Mouse (Mus musculus) hindbrain, postnatal 0 days (tissue): ENCODE results near the gene Jaml. TPM values are rescaled to one million over a fixed set of nuclear protein-coding genes. Genes with fewer than 3 reads are reported as not detected.

Experiments
- ATAC-seq: fragments of 200-750 bp; cut with Nextera tagmentation; 2 replicates; pipeline ENCODE4 v1.8.0; 2017; ENCODE audit warnings: mild to moderate bottlenecking, moderate TSS enrichment, moderate library complexity
- DNase-seq: peaks from one replicate; pipeline ENCODE4 v3.0.0-alpha.2; 2015; ENCODE audit warnings: low spot score
- H3K27ac ChIP-seq: fragments of 300-500 bp; sonication (generic); 2 replicates; pipeline ENCODE4 v1.5.1; 2014; ENCODE audit warnings: mild to moderate bottlenecking
- H3K27me3 ChIP-seq: fragments of 300-500 bp; sonication (generic); 2 replicates; pipeline ENCODE4 v1.6.1; 2014; ENCODE audit warnings: low read length, mixed read lengths; ENCODE audit not compliant: insufficient read depth
- H3K36me3 ChIP-seq: fragments of 300-500 bp; sonication (generic); 2 replicates; pipeline ENCODE4 v1.6.1; 2014; ENCODE audit warnings: low read length, mixed read lengths; ENCODE audit not compliant: insufficient read depth
- H3K4me1 ChIP-seq: fragments of 300-500 bp; sonication (generic); 2 replicates; pipeline ENCODE4 v1.6.1; 2014; ENCODE audit warnings: antibody characterized with exemption, low read length, mixed read lengths; ENCODE audit not compliant: insufficient read depth
- H3K4me2 ChIP-seq: fragments of 300-500 bp; sonication (generic); 2 replicates; pipeline ENCODE4 v1.6.1; 2014; ENCODE audit warnings: low read depth, mild to moderate bottlenecking, low read length, moderate library complexity, mixed read lengths
- H3K4me3 ChIP-seq: fragments of 300-500 bp; sonication (generic); 2 replicates; pipeline ENCODE4 v1.5.1; 2014; ENCODE audit warnings: low read length
- H3K9ac ChIP-seq: fragments of 300-500 bp; sonication (generic); replicated peaks from 2 replicates; pipeline ENCODE4 v1.6.1; 2014; ENCODE audit warnings: mild to moderate bottlenecking, low read length, moderate library complexity, mixed read lengths
- H3K9me3 ChIP-seq: fragments of 300-500 bp; sonication (generic); 2 replicates; pipeline ENCODE4 v1.6.1; 2016; ENCODE audit warnings: low read length, mixed read lengths
- CTCF ChIP-seq: IDR thresholded peaks from 2 replicates; pipeline ENCODE4 v1.5.1; 2016; ENCODE audit warnings: antibody characterized with exemption, control low read depth, low read depth
- WGBS: fragments of 180-500 bp; shearing (Covaris S2); extraction: QIAGEN DNeasy Blood & Tissue Kit; methylation state at CpG from one replicate; pipeline ENCODE4 v1.1.7; 2014; 5-methylcytosine and 5-hydroxymethylcytosine counted together
- polyA plus RNA-seq: library from polyadenylated mRNA; unstranded; fragments of >200 nt; fragmentation: Nextera tagmentation; extraction: Ambion mirVana; gene quantifications from 2 replicates; pipeline ENCODE4 v1.2.1, GENCODE M21; 2015
- total RNA-seq: library from RNA; depleted of rRNA; stranded (reverse); fragments of >200 nt; gene quantifications from 2 replicates; pipeline ENCODE4 v1.2.3, GENCODE M21; 2014

Jaml gene
- total and polyA plus RNA-seq, 2 experiments from 2014 or later = 0.40 TPM; not detected in 1

DNA sequence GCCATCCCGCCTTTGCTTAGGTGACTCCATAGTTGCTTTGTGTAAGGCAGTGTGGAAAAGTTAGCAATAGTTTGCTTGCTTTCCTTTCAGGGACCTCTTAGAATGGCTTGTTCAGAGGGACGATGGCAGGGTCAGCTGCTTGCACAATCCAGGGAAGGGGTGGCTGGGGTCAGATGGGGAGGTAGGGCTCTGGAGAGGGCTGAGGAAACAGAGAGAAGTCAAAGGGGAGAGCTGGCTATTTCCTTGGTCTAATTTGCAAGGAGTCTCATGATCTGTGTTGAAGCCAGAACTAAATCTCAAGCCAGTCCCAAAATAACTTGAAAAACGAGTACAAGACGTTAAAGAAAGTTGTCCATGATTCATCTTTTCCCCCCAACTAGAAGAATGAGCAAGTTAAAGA, 13.7 kb downstream of the Jaml start:
- no peaks in the 10 kb centered on the region for H3K9me3 ChIP-seq
- WGBS = 76% methylated on average over 4 of the region's 4 CpGs
- no peaks in the 10 kb centered on the region for H3K4me1 ChIP-seq
- no peak overlapping the region for H3K9ac ChIP-seq
- no peak for ATAC-seq
- no peak for DNase-seq
- no peaks in the 10 kb centered on the region for H3K27me3 ChIP-seq
- H3K4me2 ChIP-seq = no peak overlapping the region
- no peak for TF ChIP-seq CTCF
- no peaks in the 10 kb centered on the region for H3K36me3 ChIP-seq
- H3K4me3 ChIP-seq = no peak overlapping the region
- H3K27ac ChIP-seq = no peak overlapping the region

DNA sequence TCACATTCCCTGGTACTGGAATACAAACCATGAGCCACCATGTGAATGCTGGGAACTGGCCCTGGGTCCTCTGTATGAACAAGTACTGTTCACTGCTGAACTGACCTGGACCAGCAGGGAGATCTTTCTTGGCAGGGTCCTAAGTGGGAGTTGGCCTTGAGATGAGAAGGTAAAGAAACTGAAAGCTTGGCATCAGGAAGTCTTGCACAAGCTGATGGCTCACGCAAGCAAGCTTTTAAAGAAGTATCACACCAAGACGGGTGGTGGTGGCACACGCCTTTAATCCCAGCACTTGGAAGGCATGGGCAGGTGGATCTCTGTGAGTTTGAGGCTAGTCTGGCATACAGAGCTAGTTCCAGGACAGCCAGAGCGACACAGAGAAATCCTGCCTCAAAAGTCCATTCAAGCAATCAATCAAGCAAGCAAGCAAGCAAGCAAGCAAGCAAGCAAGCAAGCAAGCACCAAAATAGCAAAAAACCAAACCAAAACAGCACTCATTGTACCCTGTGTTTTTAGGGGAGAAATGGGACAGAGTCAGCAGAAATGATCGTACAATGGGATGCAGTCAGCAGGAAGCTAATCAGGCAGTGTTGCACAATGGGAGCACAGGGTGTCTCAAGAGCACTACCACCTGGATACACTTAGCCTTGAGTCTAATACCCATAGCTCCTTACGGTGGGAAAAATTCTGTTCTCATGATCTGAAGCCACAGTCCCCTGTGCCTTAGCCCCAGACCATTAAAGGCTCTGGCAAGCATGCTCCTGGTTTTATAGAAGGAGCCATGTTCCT, 16.4 kb downstream of the Jaml start:
- no peaks in the 10 kb centered on the region for H3K9me3 ChIP-seq
- H3K27me3 ChIP-seq = no peaks in the 10 kb centered on the region
- no peaks in the 10 kb centered on the region for H3K4me1 ChIP-seq
- WGBS = 75% methylated on average over 6 of the region's 6 CpGs
- H3K9ac ChIP-seq = no peak overlapping the region
- no peak overlapping the region for H3K27ac ChIP-seq
- no peak overlapping the region for H3K4me2 ChIP-seq
- H3K4me3 ChIP-seq = no peak overlapping the region
- DNase-seq = no peak
- no peak for TF ChIP-seq CTCF
- H3K36me3 ChIP-seq = no peaks in the 10 kb centered on the region
- ATAC-seq = no peak

DNA sequence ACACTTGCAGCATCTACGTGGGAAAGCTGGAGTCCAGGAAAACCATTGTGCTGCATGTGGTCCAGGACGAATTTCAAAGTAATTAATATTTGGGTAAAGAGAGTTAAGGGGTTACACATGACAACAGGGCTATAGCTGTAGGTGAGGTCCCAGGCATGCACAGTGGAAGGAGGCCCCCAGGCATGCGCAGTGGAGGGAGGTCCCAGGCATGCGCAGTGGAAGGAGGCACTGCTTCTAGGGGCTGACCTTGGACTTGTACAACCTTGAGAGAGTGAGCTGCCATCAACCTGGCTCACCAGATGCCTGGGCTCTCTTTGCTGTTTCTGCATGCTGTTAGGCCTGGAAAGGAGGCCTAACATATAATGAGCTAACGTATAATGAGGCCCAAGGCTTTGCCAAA, 18.9 kb downstream of the Jaml start:
- Histone ChIP-seq H3K4me1 (no peaks in the 10 kb centered on the region), H3K27me3 (no peaks in the 10 kb centered on the region), H3K4me2 (no peak overlapping the region), H3K9ac (no peak overlapping the region), H3K9me3 (no peaks in the 10 kb centered on the region), H3K27ac (no peak overlapping the region), H3K36me3 (no peaks in the 10 kb centered on the region), H3K4me3 (no peak overlapping the region)
- no peak for TF ChIP-seq CTCF
- WGBS = 87% methylated on average over 5 of the region's 5 CpGs
- ATAC-seq = no peak
- DNase-seq = no peak

DNA sequence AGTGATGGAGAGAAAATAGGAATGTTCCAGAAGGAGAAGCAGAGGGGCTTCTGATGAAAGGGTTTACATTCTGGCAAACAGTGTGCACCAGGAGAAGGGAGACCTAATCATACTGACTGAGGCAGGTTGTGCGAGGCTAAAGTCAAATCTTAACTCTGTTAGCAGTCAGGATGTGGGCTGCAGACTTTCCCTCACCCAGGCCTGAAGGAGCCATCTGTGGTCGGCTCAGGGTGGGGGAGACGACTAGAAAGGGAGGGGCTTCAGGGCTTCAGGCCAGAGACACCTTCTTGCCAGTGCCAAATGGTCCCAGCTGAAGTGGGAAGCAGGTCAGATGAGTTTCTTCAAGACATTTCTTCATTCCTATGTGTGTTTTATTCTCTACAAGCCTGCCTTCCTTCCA, 19.4 kb downstream of the Jaml start:
- Histone ChIP-seq H3K4me3 (no peak overlapping the region), H3K36me3 (no peaks in the 10 kb centered on the region), H3K4me2 (no peak overlapping the region), H3K27ac (no peak overlapping the region), H3K9ac (no peak overlapping the region), H3K9me3 (no peaks in the 10 kb centered on the region), H3K27me3 (no peaks in the 10 kb centered on the region), H3K4me1 (no peaks in the 10 kb centered on the region)
- 47% methylated on average over 3 of the region's 3 CpGs for WGBS
- ATAC-seq = no peak
- DNase-seq = no peak
- TF ChIP-seq CTCF = no peak

DNA sequence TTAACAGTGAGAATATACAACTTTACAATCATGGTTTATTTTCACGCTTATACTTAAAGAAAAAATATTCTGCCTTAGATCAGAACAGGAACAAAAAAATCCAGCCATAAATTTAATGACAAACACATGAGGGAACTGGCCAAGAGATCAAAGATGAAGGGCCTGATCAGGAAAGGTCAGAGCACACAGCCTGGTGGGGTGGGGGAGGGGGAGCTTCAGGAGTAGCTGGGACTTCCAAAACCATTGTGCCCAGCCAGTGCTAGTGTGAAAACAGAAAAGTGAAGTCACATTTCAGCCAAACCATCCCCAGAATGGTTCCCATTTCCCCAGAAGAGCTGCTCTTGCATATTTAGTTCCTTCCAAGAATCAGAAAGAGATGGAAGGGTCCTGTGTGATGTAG, 23.5 kb downstream of the Jaml start:
- WGBS = 95% methylated on average over 1 of the region's 1 CpGs

DNA sequence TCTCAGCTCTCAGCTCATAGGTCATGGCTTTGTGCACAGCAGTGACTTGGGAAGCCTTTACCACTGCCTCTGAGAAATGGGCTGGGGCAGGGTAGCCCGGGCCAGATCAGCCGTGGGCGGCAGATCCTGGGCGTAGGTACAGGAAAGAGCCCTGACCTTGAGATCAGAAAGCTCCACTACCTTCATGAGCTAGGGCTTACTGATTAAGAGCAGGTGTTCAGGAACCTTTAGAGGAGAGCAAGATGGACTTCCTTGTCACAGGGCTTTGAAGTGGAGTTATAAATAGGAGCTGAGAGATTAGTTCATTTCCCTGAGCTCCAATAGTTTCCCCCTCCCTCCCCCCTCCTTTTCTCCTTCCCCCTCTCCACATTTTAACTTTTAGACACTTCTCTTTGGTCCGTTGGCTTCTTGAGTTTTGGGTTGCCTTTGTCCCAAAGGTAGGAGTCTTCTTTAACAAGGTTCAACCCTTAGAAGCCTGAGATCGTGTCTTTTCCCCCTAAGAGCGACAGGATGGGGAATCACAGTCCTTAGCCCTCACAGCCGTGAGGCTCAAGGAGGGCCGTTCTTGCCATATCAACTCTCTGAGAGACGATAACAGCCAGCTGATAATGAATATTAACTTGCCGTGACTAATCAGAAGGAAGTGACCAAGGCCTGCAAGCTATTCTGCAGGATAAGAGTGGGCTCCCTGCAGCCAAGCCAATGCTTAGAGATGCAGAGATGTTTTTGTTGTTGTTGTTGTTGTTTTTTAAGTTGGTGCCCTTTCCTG, 24.4 kb downstream of the Jaml start:
- 69% methylated on average over 11 of the region's 11 CpGs for WGBS

More for the DNA sequence above, 23.5 kb downstream of the Jaml start:
- Histone ChIP-seq H3K9me3 (no peaks in the 10 kb centered on the region), H3K27me3 (no peaks in the 10 kb centered on the region), H3K4me2 (no peak overlapping the region), H3K36me3 (no peaks in the 10 kb centered on the region), H3K4me3 (no peak overlapping the region), H3K27ac (no peak overlapping the region), H3K9ac (no peak overlapping the region), H3K4me1 (no peaks in the 10 kb centered on the region)
- DNase-seq = no peak
- no peak for ATAC-seq
- TF ChIP-seq CTCF = no peak

More for the DNA sequence above, 24.4 kb downstream of the Jaml start:
- TF ChIP-seq CTCF = no peak
- H3K4me2 ChIP-seq = no peak overlapping the region
- no peaks in the 10 kb centered on the region for H3K4me1 ChIP-seq
- no peak overlapping the region for H3K27ac ChIP-seq
- H3K4me3 ChIP-seq = no peak overlapping the region
- H3K9me3 ChIP-seq = no peaks in the 10 kb centered on the region
- DNase-seq (no peak), ATAC-seq (no peak)
- H3K27me3 ChIP-seq = no peaks in the 10 kb centered on the region
- H3K36me3 ChIP-seq = no peaks in the 10 kb centered on the region
- no peak overlapping the region for H3K9ac ChIP-seq
